Mouse (Mus musculus) liver (tissue): ENCODE measurements around the gene Aldoart1.

Experiments used
- DNase-seq: peaks from one replicate; pipeline ENCODE4 v3.0.0-alpha.2; 2020; ENCODE audit warnings: mixed read lengths

Gene Aldoart1

GRCm38 (mm10) chr4:72852534-72852933 lies at the start of gene Aldoart1:
Gene Aldoart1, minus strand, starts transcription at chr4:72852634.
- DNase-seq = no peak

- no peak for DNase-seq
Observed at GRCm38 (mm10) chr4:72901566-72901965, 49.1 kb upstream of the Aldoart1 start.

DNA sequence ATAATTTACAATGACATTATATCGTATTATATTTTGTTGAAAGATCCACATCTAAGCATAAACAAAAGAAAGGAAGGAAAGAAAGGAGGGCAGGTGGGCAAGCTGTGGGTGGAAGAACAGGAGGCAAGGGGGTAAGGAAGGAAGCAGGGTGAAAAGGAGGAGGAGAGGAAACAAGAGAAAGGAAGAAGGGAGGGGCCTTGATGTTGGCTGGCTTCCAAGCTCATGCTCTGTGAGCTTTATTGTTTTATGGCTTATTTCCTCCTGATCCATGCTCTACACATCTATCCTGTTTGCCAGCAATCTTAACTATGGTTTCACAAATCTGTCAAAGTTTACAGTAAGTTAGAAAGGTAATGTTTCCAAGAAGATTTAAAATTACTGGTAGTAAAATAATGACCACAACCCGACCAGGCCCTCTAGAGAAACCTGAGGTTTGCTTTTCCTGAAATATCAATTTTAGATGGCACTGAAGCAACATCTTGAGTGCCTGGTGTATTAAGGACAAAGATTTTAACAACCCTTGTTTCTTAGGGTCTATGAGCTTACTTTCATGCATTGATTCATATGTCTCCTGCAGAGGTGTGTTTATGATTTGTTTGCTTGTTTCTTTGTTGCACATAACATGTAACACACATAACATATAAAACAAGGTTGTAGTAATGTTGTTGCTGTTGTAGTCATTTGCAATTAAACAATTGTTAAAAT lies 13.1 kb upstream of the Aldoart1 start:
- DNase-seq = no peak

DNA sequence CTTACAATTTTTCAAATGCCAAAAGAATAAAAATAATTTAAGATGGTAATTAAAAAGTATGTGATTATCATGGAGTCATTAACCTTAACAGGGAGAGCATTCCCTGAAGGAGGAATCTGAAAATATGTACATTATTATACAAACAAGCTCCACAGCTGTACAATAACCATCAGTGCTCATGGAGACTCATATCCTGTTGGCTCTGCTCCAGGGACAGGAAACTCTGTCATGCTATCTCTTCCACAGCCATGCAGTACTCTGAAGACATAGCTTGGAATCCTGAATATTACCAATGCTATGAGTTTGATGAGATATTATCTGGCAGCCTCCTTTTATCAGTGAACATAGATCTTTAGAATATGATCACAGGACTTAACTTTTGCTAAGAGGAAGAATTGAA lies 8.2 kb downstream of the Aldoart1 start:
- DNase-seq = no peak

GRCm38 (mm10) chr4:72843025-72843424 lies 9.4 kb downstream of the Aldoart1 start:
- DNase-seq = no peak

GRCm38 (mm10) chr4:72836430-72836829 lies 16.0 kb downstream of the Aldoart1 start:
- DNase-seq = no peak

- no peak for DNase-seq
Observed at GRCm38 (mm10) chr4:72835400-72835799, 17.0 kb downstream of the Aldoart1 start.

GRCm38 (mm10) chr4:72800816-72801215 lies 51.6 kb downstream of the Aldoart1 start:
- DNase-seq = no peak
